In genomic region chr4:107984282-107984981, GRCm38 (mm10) we compare ENCODE assay signal across 9 mouse cellular contexts. TPM values are rescaled to one million over a fixed set of nuclear protein-coding genes. Genes with fewer than 3 reads are reported as not detected.
DNase-seq lines count a peak whose midpoint lies in the region; ATAC-seq and TF ChIP-seq lines count a peak whose summit lies in the region.
"Had no signal": no experiment of that assay in that cellular context is flagged by ENCODE, and none has a peak within 500 bp of the region (broad histone marks: within the 10 kb centered on the region; RNA-seq: fewer than 3 reads in every experiment).

No protein-coding gene starts in this region.

- H3K27ac ChIP-seq in midbrain, embryonic 11.5 days (ENCODE audit: low read depth, low read length) = no peak overlapping the region
- no peak overlapping the region for H3K27ac ChIP-seq in midbrain, embryonic 15.5 days
- H3K27ac ChIP-seq in gastrocnemius, adult 2 months = peak overlapping the region; percentile 69
- peak overlapping the region; percentile 51 for H3K27ac ChIP-seq in kidney, embryonic 16.5 days (ENCODE audit: low read length)
- H3K27ac ChIP-seq in limb, embryonic 10.5 days = peak overlapping the region; percentile 77

- peak; percentile 76 for DNase-seq in midbrain, embryonic 11.5 days (ENCODE audit: low spot score, missing footprints)
- DNase-seq in gastrocnemius, adult 2 months = peak; percentile 84
- DNase-seq in limb, embryonic 10.5 days (ENCODE audit: low spot score) = peak; percentile 44
- DNase-seq in right cerebral cortex, postnatal 25 days = peak; percentile 85
- no peak for DNase-seq in thymus, postnatal 10 days (ENCODE audit: low spot score in 2 of 2)
- DNase-seq in spleen, adult 18-20 months = no peak

- TF ChIP-seq CTCF in gastrocnemius, adult 2 months (IDR thresholded peaks at IDR 0.05) = no peak

- no peaks in the 10 kb centered on the region for H3K36me3 ChIP-seq in midbrain, embryonic 11.5 days (ENCODE audit: control insufficient read depth, insufficient read depth, low read length)
- no peaks in the 10 kb centered on the region for H3K36me3 ChIP-seq in midbrain, embryonic 15.5 days (replicated peaks)
- no peaks in the 10 kb centered on the region for H3K36me3 ChIP-seq in kidney, embryonic 16.5 days (ENCODE audit: insufficient read depth, low read length)
- no peaks in the 10 kb centered on the region for H3K36me3 ChIP-seq in limb, embryonic 10.5 days

- no peak overlapping the region for H3K9ac ChIP-seq in midbrain, embryonic 11.5 days (ENCODE audit: low read length)
- no peak overlapping the region for H3K9ac ChIP-seq in midbrain, embryonic 15.5 days
- H3K9ac ChIP-seq in kidney, embryonic 16.5 days (replicated peaks; ENCODE audit: low read length) = 0 out of 2 replicates have a peak overlapping the region, but pooled peaks have one; percentile 22

- WGBS in midbrain, embryonic 11.5 days = 81% methylated on average over 7 of the region's 7 CpGs
- WGBS in midbrain, embryonic 15.5 days = 73% methylated on average over 7 of the region's 7 CpGs
- WGBS in kidney, embryonic 16.5 days = 36% methylated on average over 7 of the region's 7 CpGs
- WGBS in limb, embryonic 10.5 days = 66% methylated on average over 7 of the region's 7 CpGs

- ATAC-seq in midbrain, embryonic 11.5 days (ENCODE audit: low FRiP score) = no peak
- no peak for ATAC-seq in midbrain, embryonic 15.5 days (replicated peaks)
- 0 out of 2 replicates have a peak, but pooled peaks have one; percentile 37 for ATAC-seq in kidney, embryonic 16.5 days (ENCODE audit: low FRiP score, low TSS enrichment)

- no peak overlapping the region for H3K4me3 ChIP-seq in midbrain, embryonic 11.5 days (ENCODE audit: low read depth, low read length)
- H3K4me3 ChIP-seq in midbrain, embryonic 15.5 days = no peak overlapping the region
- H3K4me3 ChIP-seq in gastrocnemius, adult 2 months = no peak overlapping the region
- H3K4me3 ChIP-seq in kidney, embryonic 16.5 days (ENCODE audit: low read length) = no peak overlapping the region
- no peak overlapping the region for H3K4me3 ChIP-seq in limb, embryonic 10.5 days

- H3K4me1 ChIP-seq in midbrain, embryonic 11.5 days (ENCODE audit: control insufficient read depth, insufficient read depth, low read length) = no peaks in the 10 kb centered on the region
- no peaks in the 10 kb centered on the region for H3K4me1 ChIP-seq in midbrain, embryonic 15.5 days
- peaks cover 13% of the 10 kb centered on the region for H3K4me1 ChIP-seq in kidney, embryonic 16.5 days (ENCODE audit: insufficient read depth, low read length)
- H3K4me1 ChIP-seq in limb, embryonic 10.5 days = peaks cover 28% of the 10 kb centered on the region

- H3K27me3 ChIP-seq in midbrain, embryonic 11.5 days (ENCODE audit: control insufficient read depth, insufficient read depth, low read length) = no peaks in the 10 kb centered on the region
- H3K27me3 ChIP-seq in midbrain, embryonic 15.5 days (replicated peaks) = no peaks in the 10 kb centered on the region
- H3K27me3 ChIP-seq in kidney, embryonic 16.5 days (ENCODE audit: insufficient read depth, low read length) = no peaks in the 10 kb centered on the region
- no peaks in the 10 kb centered on the region for H3K27me3 ChIP-seq in limb, embryonic 10.5 days (ENCODE audit: low read depth, poor library complexity, severe bottlenecking)

- intact Hi-C loops in gastrocnemius, adult 2 months (cut with DNase I) = no loop called here

- no peak overlapping the region for H3K4me2 ChIP-seq in midbrain, embryonic 11.5 days
- no peak overlapping the region for H3K4me2 ChIP-seq in midbrain, embryonic 15.5 days
- no peak overlapping the region for H3K4me2 ChIP-seq in kidney, embryonic 16.5 days (replicated peaks; ENCODE audit: low read depth, low read length)

- H3K9me3 ChIP-seq in midbrain, embryonic 11.5 days (ENCODE audit: control insufficient read depth, low read length) = no peaks in the 10 kb centered on the region
- H3K9me3 ChIP-seq in midbrain, embryonic 15.5 days = no peaks in the 10 kb centered on the region
- no peaks in the 10 kb centered on the region for H3K9me3 ChIP-seq in kidney, embryonic 16.5 days (ENCODE audit: low read length)
- no peaks in the 10 kb centered on the region for H3K9me3 ChIP-seq in limb, embryonic 10.5 days (replicated peaks)

RNA-seq across cellular contexts. Expression of gene Slc1a7, which starts 16.3 kb away (rescaled TPM):
- polyA plus RNA-seq in midbrain, embryonic 11.5 days (2014; fragmentation: Nextera tagmentation; extraction: Ambion mirVana) = not detected in 2 replicates
- polyA plus RNA-seq in midbrain, embryonic 15.5 days (2015; fragmentation: Nextera tagmentation; extraction: Ambion mirVana) = 0.09 TPM in 1 of 2 replicates, not detected in the other
- total RNA-seq in gastrocnemius, adult 2 months (2021) = under 1 TPM; 0.10 to 0.17 TPM
- not detected in 2 replicates for polyA plus RNA-seq in kidney, embryonic 16.5 days (2015; fragmentation: Nextera tagmentation; extraction: Ambion mirVana)
- polyA plus RNA-seq in limb, embryonic 10.5 days (2016; fragmentation: Nextera tagmentation; extraction: Ambion mirVana) = not detected in 2 replicates
- polyA plus RNA-seq: heart, embryonic 14.5 days had no signal

Comparison
In these comparisons a context has a peak if more than half of its experiments do, and no peak if none do; other contexts are left out.
1. DNase-seq: peak in midbrain, embryonic 11.5 days (single experiment), gastrocnemius, adult 2 months (single experiment), limb, embryonic 10.5 days (single experiment) and right cerebral cortex, postnatal 25 days (single experiment); none in thymus, postnatal 10 days (0 of 2) and spleen, adult 18-20 months (0 of 2).
2. H3K27ac ChIP-seq: peak in gastrocnemius, adult 2 months (single experiment), kidney, embryonic 16.5 days (single experiment) and limb, embryonic 10.5 days (single experiment); none in midbrain, embryonic 11.5 days (single experiment) and midbrain, embryonic 15.5 days (single experiment).